Mouse (Mus musculus): Measurements from ENCODE around the gene Tln2.

Tln2 gene

GRCm38 (mm10) chr9:67176073-67176472 lies 383.4 kb downstream of the Tln2 start:
- no peak for ATAC-seq (ENCODE audit: insufficient number of reproducible peaks, low FRiP score, low TSS enrichment)

DNA sequence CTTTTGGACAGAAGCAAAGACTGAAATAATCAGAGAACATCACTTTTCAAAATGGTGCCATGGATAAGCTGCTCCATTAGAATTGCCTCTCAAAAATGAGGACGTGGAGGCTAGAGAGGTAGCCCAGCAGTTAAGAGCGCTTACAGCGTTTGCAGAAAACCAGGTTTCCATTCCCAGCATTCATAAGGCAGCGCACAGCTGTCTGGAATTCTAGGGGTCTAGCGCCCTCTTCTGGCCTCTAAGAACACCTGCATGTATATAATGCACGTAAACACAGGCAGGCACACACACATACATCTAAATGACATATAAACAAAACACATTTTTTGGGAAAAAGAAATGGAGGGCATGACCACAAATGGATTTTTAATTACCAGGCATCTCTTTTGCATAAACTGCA lies 385.7 kb downstream of the Tln2 start:
- no peak for ATAC-seq (ENCODE audit: insufficient number of reproducible peaks, low FRiP score, low TSS enrichment)

DNA sequence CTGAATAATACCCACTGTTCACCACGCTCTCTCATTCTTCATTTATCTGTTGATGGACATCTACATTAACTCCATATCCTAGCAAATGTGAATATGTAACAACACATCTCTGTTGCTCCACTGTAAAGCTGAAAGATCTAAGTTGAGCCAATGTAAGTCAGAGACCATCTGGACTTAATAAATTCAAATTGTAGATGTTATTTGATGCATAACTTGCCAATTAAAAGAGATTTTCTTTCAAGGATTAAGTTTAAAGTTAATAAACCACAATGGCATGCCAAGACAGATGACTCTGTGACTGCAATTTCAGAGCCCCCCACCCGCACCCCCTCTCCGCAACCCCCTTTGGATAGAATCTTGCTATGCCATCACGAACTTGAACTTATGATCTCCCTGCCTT lies 386.3 kb downstream of the Tln2 start:
- ATAC-seq (ENCODE audit: insufficient number of reproducible peaks, low FRiP score, low TSS enrichment): no peak

DNA sequence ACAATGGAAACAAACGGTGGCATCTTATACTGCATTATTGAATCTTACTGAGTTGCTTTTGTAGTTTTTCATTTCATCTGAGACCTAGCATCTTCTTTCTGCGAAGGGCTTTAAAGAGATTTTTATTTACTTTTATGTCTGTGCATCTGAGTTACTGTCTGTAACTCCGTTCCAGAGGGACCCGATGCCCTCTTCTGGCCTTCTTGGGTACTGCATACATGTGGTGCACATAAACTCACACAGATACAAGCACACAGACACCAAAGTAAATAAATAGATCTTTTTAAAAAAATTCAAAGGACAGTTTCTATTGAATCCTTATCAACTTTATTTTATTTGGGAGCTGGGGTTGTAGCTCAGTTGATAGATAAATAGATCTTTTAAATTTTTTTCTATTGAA lies 388.1 kb downstream of the Tln2 start:
- ATAC-seq (ENCODE audit: insufficient number of reproducible peaks, low FRiP score, low TSS enrichment): no peak

DNA sequence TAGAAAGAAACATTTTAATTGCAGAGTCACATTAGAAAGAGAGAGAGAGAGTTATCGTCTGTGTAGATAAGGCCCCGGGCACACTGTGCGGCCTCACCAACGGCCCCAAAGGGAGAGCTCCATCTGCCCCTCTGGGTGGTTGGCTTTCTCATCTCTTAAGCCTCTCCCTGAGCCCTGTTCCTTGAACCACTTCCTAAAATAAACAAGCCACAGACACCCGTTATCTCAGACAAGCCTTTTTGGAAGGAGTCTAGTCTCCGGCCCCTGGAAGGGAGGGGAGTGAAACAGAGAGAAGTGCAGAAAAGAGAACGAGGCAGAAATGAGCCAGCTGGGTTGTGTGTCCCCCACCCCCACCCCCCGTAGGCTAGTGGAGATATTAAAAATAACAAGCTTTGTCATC lies 388.7 kb downstream of the Tln2 start:
- no peak for ATAC-seq (ENCODE audit: insufficient number of reproducible peaks, low FRiP score, low TSS enrichment)

DNA sequence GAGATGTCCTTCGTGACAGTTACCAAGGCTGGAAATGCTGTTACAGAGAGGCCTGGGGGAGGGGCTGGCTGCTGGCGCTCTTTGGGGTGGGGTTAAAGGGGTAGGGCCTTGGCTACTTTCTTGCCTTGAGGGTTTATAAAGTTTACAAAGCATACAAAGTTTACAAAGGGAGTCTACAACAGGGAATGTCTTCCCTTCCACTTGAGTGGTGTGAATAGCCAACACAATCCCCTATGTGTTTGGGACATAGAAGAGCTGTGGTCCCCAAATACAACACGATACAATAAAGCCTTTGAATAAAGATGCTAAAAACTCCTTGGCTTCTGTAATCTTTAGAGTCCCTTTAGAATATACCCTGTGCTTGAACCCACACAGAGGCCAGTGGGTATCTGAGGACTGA lies 389.5 kb downstream of the Tln2 start:
- ATAC-seq (ENCODE audit: insufficient number of reproducible peaks, low FRiP score, low TSS enrichment): no peak

Measured in cerebellum, adult (tissue).